Mouse (Mus musculus) lung, embryonic 14.5 days (tissue): ENCODE results near the gene Zfp697. TPM values are rescaled to one million over a fixed set of nuclear protein-coding genes. Genes with fewer than 3 reads are reported as not detected.
"Not testable (repeated sequence)": the region's sequence is repeated elsewhere in the genome, so short reads cannot be mapped to it uniquely, and the experiment has no call there.

Experiments
- ATAC-seq: fragments of 200-750 bp; cut with Nextera tagmentation; 2 replicates; pipeline ENCODE4 v1.8.0; 2017; ENCODE audit warnings: mild to moderate bottlenecking, moderate TSS enrichment, moderate library complexity; ENCODE audit not compliant: insufficient read depth
- DNase-seq: peaks from one replicate; pipeline ENCODE4 v3.0.0-alpha.2; 2015
- H3K27ac ChIP-seq: fragments of 300-500 bp; sonication (generic); 2 replicates; pipeline ENCODE4 v1.5.1; 2014; ENCODE audit warnings: low read depth, mild to moderate bottlenecking, moderate library complexity
- H3K27me3 ChIP-seq: fragments of 300-500 bp; sonication (generic); 2 replicates; pipeline ENCODE4 v1.6.1; 2014; ENCODE audit warnings: low read length, control low read depth; ENCODE audit not compliant: insufficient read depth
- H3K36me3 ChIP-seq: fragments of 300-500 bp; sonication (generic); 2 replicates; pipeline ENCODE4 v1.6.1; 2014; ENCODE audit warnings: control low read depth; ENCODE audit not compliant: insufficient read depth
- H3K4me1 ChIP-seq: fragments of 300-500 bp; sonication (generic); 2 replicates; pipeline ENCODE4 v1.6.1; 2014; ENCODE audit warnings: antibody characterized with exemption, control low read depth; ENCODE audit not compliant: insufficient read depth
- H3K4me2 ChIP-seq: fragments of 300-500 bp; sonication (generic); 2 replicates; pipeline ENCODE4 v1.6.1; 2014; ENCODE audit warnings: mild to moderate bottlenecking
- H3K4me3 ChIP-seq: fragments of 300-500 bp; sonication (generic); 2 replicates; pipeline ENCODE4 v1.5.1; 2014; ENCODE audit warnings: low read depth, low read length
- H3K9ac ChIP-seq: fragments of 300-500 bp; sonication (generic); 2 replicates; pipeline ENCODE4 v1.6.1; 2014
- H3K9me3 ChIP-seq: fragments of 300-500 bp; sonication (generic); 2 replicates; pipeline ENCODE4 v1.6.1; 2016; ENCODE audit warnings: low read depth, low read length, control low read depth
- CTCF ChIP-seq: IDR thresholded peaks from 2 replicates; pipeline ENCODE4 v1.5.1; 2016; ENCODE audit warnings: antibody characterized with exemption, low read depth
- WGBS: fragments of 180-500 bp; shearing (Covaris S2); extraction: QIAGEN DNeasy Blood & Tissue Kit; methylation state at CpG from one replicate; pipeline ENCODE4 v1.1.7; 2014; 5-methylcytosine and 5-hydroxymethylcytosine counted together
- polyA plus RNA-seq: library from polyadenylated mRNA; unstranded; fragments of >200 nt; fragmentation: Nextera tagmentation; extraction: Ambion mirVana; gene quantifications from 2 replicates; pipeline ENCODE4 v1.2.1, GENCODE M21; 2014

The Zfp697 gene
- polyA plus RNA-seq, 1 experiment from 2014 or later: 9.1 TPM

GRCm38 (mm10) chr3:98387086-98387485, 4.8 kb downstream of the Zfp697 start:
- 45% methylated on average over 4 of the region's 4 CpGs for WGBS
- H3K36me3 ChIP-seq: no peaks in the 10 kb centered on the region
- TF ChIP-seq CTCF: no peak
- no peaks in the 10 kb centered on the region for H3K9me3 ChIP-seq
- H3K4me3 ChIP-seq: no peak overlapping the region
- no peak overlapping the region for H3K9ac ChIP-seq
- no peak overlapping the region for H3K27ac ChIP-seq
- ATAC-seq (no peak), DNase-seq (no peak)
- no peaks in the 10 kb centered on the region for H3K27me3 ChIP-seq
- H3K4me1 ChIP-seq: peaks cover 3% of the 10 kb centered on the region
- H3K4me2 ChIP-seq: no peak overlapping the region

- Histone ChIP-seq H3K9me3 (no peaks in the 10 kb centered on the region), H3K4me2 (no peak overlapping the region), H3K4me1 (peaks cover 3% of the 10 kb centered on the region), H3K36me3 (no peaks in the 10 kb centered on the region), H3K27ac (no peak overlapping the region), H3K9ac (no peak overlapping the region), H3K4me3 (no peak overlapping the region), H3K27me3 (no peaks in the 10 kb centered on the region)
- no peak for TF ChIP-seq CTCF
- ATAC-seq (no peak), DNase-seq (no peak)
- 71% methylated on average over 7 of the region's 7 CpGs for WGBS
Observed at GRCm38 (mm10) chr3:98387756-98388155, 5.5 kb downstream of the Zfp697 start.

GRCm38 (mm10) chr3:98389305-98389704, 7.0 kb downstream of the Zfp697 start:
- H3K9ac ChIP-seq: no peak overlapping the region
- H3K27me3 ChIP-seq: no peaks in the 10 kb centered on the region
- no peaks in the 10 kb centered on the region for H3K36me3 ChIP-seq
- 62% methylated on average over 3 of the region's 3 CpGs for WGBS
- no peak for ATAC-seq
- no peak overlapping the region for H3K4me2 ChIP-seq
- no peaks in the 10 kb centered on the region for H3K9me3 ChIP-seq
- no peak overlapping the region for H3K27ac ChIP-seq
- no peak for TF ChIP-seq CTCF
- H3K4me3 ChIP-seq: no peak overlapping the region
- DNase-seq: no peak
- no peaks in the 10 kb centered on the region for H3K4me1 ChIP-seq

GRCm38 (mm10) chr3:98404268-98404895, 22.1 kb downstream of the Zfp697 start:
- H3K4me3 ChIP-seq, H3K36me3 ChIP-seq, H3K27ac ChIP-seq, H3K4me2 ChIP-seq, H3K27me3 ChIP-seq, H3K4me1 ChIP-seq, H3K9me3 ChIP-seq, ATAC-seq, DNase-seq, H3K9ac ChIP-seq: not testable (repeated sequence)
- 90% methylated on average over 9 of the region's 9 CpGs for WGBS

- H3K36me3 ChIP-seq, DNase-seq, H3K27ac ChIP-seq, H3K4me2 ChIP-seq, H3K9ac ChIP-seq, ATAC-seq, H3K9me3 ChIP-seq, H3K4me3 ChIP-seq, H3K4me1 ChIP-seq, H3K27me3 ChIP-seq: not testable (repeated sequence)
- 95% methylated on average over 5 of the region's 6 CpGs for WGBS
Observed at GRCm38 (mm10) chr3:98405877-98406276, 23.6 kb downstream of the Zfp697 start.

GRCm38 (mm10) chr3:98406569-98407144, 24.4 kb downstream of the Zfp697 start:
- H3K4me3 ChIP-seq, H3K27me3 ChIP-seq, H3K4me1 ChIP-seq, H3K36me3 ChIP-seq, H3K9me3 ChIP-seq, H3K27ac ChIP-seq, DNase-seq, H3K9ac ChIP-seq, ATAC-seq, H3K4me2 ChIP-seq: not testable (repeated sequence)
- 59% methylated on average over 12 of the region's 12 CpGs for WGBS

- H3K9ac ChIP-seq, H3K4me3 ChIP-seq, H3K27me3 ChIP-seq, H3K27ac ChIP-seq, DNase-seq, H3K36me3 ChIP-seq, H3K4me1 ChIP-seq, ATAC-seq, H3K4me2 ChIP-seq, H3K9me3 ChIP-seq: not testable (repeated sequence)
- WGBS: 50% methylated on average over 5 of the region's 5 CpGs
Observed at GRCm38 (mm10) chr3:98407261-98407780, 25.1 kb downstream of the Zfp697 start.

- not testable (repeated sequence) for H3K9me3 ChIP-seq, H3K27ac ChIP-seq, H3K27me3 ChIP-seq, H3K4me2 ChIP-seq, H3K9ac ChIP-seq, H3K4me3 ChIP-seq, DNase-seq, H3K36me3 ChIP-seq, H3K4me1 ChIP-seq
- ATAC-seq: peak; percentile 68
- WGBS: 77% methylated on average over 16 of the region's 27 CpGs
Observed at GRCm38 (mm10) chr3:98410619-98411580, 28.6 kb downstream of the Zfp697 start.
